Mouse (Mus musculus): ENCODE results near the gene Hoxc9.

The Hoxc9 gene

GRCm38 (mm10) chr15:102976171-102976570 is at the start of gene Hoxc9:
Gene Hoxc9 (plus strand): TSS chr15:102976439.
- no peak for DNase-seq

- no peak for DNase-seq
Measured at GRCm38 (mm10) chr15:102927032-102927645, 49.1 kb upstream of the Hoxc9 start.

- no peak for DNase-seq
Measured at GRCm38 (mm10) chr15:102931706-102932358, 44.4 kb upstream of the Hoxc9 start.

GRCm38 (mm10) chr15:102934438-102934837 is 41.8 kb upstream of the Hoxc9 start:
- no peak for DNase-seq

GRCm38 (mm10) chr15:102934897-102935296 is 41.3 kb upstream of the Hoxc9 start:
- no peak for DNase-seq

GRCm38 (mm10) chr15:102936279-102936972 is 39.8 kb upstream of the Hoxc9 start, which contains the start of gene Hoxc12:
Gene Hoxc12 (plus strand): TSS chr15:102936757.
- DNase-seq, result no peak

- DNase-seq, result no peak
Measured at GRCm38 (mm10) chr15:102937036-102937666, 39.1 kb upstream of the Hoxc9 start.

GRCm38 (mm10) chr15:102939256-102940155 is 36.7 kb upstream of the Hoxc9 start:
- no peak for DNase-seq

GRCm38 (mm10) chr15:102942739-102943467 is 33.3 kb upstream of the Hoxc9 start:
- no peak for DNase-seq

GRCm38 (mm10) chr15:102943468-102943813 is 32.8 kb upstream of the Hoxc9 start:
- DNase-seq, result no peak

- no peak for DNase-seq
Measured at GRCm38 (mm10) chr15:102945185-102946077, 30.8 kb upstream of the Hoxc9 start.

GRCm38 (mm10) chr15:102947276-102947675 is 29.0 kb upstream of the Hoxc9 start:
- DNase-seq, result no peak

GRCm38 (mm10) chr15:102948842-102949241 is 27.4 kb upstream of the Hoxc9 start:
- no peak for DNase-seq

- no peak for DNase-seq
Measured at GRCm38 (mm10) chr15:102949696-102950095, 26.5 kb upstream of the Hoxc9 start.

- no peak for DNase-seq
Measured at GRCm38 (mm10) chr15:102950877-102951276, 25.4 kb upstream of the Hoxc9 start.

- DNase-seq, result no peak
Measured at GRCm38 (mm10) chr15:102953561-102953960, 22.7 kb upstream of the Hoxc9 start.

- no peak for DNase-seq
Measured at GRCm38 (mm10) chr15:102954192-102955006, 21.8 kb upstream of the Hoxc9 start, which contains the start of gene Hoxc11. Gene Hoxc11 (plus strand): TSS chr15:102954427.

GRCm38 (mm10) chr15:102955007-102955382 is 21.2 kb upstream of the Hoxc9 start:
- DNase-seq, result no peak

GRCm38 (mm10) chr15:102955833-102956640 is 20.2 kb upstream of the Hoxc9 start:
- DNase-seq, result no peak
